Mouse (Mus musculus) stomach, embryonic 16.5 days (tissue): Measurements from ENCODE around the gene Ankrd6. TPM values are rescaled to one million over a fixed set of nuclear protein-coding genes. Genes with fewer than 3 reads are reported as not detected.

ENCODE experiments used
- ATAC-seq: fragments of 200-750 bp; cut with Nextera tagmentation; 2 replicates; pipeline ENCODE4 v1.8.0; 2017; ENCODE audit warnings: moderate number of reproducible peaks, moderate TSS enrichment; ENCODE audit not compliant: insufficient read depth, low FRiP score
- H3K27ac ChIP-seq: fragments of 300-500 bp; sonication (generic); 2 replicates; pipeline ENCODE4 v1.5.1; 2014; ENCODE audit warnings: low read length
- H3K27me3 ChIP-seq: fragments of 300-500 bp; sonication (generic); 2 replicates; pipeline ENCODE4 v1.6.1; 2014; ENCODE audit warnings: low read length, control low read depth, mixed read lengths; ENCODE audit not compliant: control insufficient read depth, insufficient read depth
- H3K36me3 ChIP-seq: fragments of 300-500 bp; sonication (generic); 2 replicates; pipeline ENCODE4 v1.6.1; 2014; ENCODE audit warnings: low read length; ENCODE audit not compliant: control insufficient read depth, insufficient read depth
- H3K4me1 ChIP-seq: fragments of 300-500 bp; sonication (generic); 2 replicates; pipeline ENCODE4 v1.6.1; 2014; ENCODE audit warnings: low read length, control low read depth, mixed read lengths; ENCODE audit not compliant: control insufficient read depth, insufficient read depth
- H3K4me2 ChIP-seq: fragments of 300-500 bp; sonication (generic); 2 replicates; pipeline ENCODE4 v1.6.1; 2014; ENCODE audit warnings: low read depth, low read length, mixed read lengths
- H3K4me3 ChIP-seq: fragments of 300-500 bp; sonication (generic); replicated peaks from 2 replicates; pipeline ENCODE4 v1.5.1; 2014; ENCODE audit warnings: mild to moderate bottlenecking, low read length
- H3K9ac ChIP-seq: fragments of 300-500 bp; sonication (generic); 2 replicates; pipeline ENCODE4 v1.6.1; 2014; ENCODE audit warnings: low read length
- H3K9me3 ChIP-seq: fragments of 300-500 bp; sonication (generic); replicated peaks from 2 replicates; pipeline ENCODE4 v1.6.1; 2016; ENCODE audit warnings: low read length, control low read depth; ENCODE audit not compliant: control insufficient read depth
- WGBS: fragments of 180-500 bp; shearing (Covaris S2); extraction: QIAGEN DNeasy Blood & Tissue Kit; methylation state at CpG from one replicate; pipeline ENCODE4 v1.1.7; 2014; 5-methylcytosine and 5-hydroxymethylcytosine counted together
- polyA plus RNA-seq: library from polyadenylated mRNA; unstranded; fragments of >200 nt; fragmentation: Nextera tagmentation; extraction: Ambion mirVana; gene quantifications from 2 replicates; pipeline ENCODE4 v1.2.1, GENCODE M21; 2015

Ankrd6 gene
- polyA plus RNA-seq, 1 experiment from 2014 or later = 6.3 TPM

- H3K4me2 ChIP-seq = no peak overlapping the region
- H3K27me3 ChIP-seq = no peaks in the 10 kb centered on the region
- H3K4me1 ChIP-seq = 0 out of 2 replicates have a peak, but pooled peaks cover 10% of the 10 kb centered on the region
- H3K9me3 ChIP-seq = no peaks in the 10 kb centered on the region
- H3K4me3 ChIP-seq = no peak overlapping the region
- peak; percentile 80 for ATAC-seq
- H3K27ac ChIP-seq = peak overlapping the region; percentile 43; the same call in 1 of the 2 replicates
- no peaks in the 10 kb centered on the region for H3K36me3 ChIP-seq
- 52% methylated on average over 6 of the region's 6 CpGs for WGBS
- no peak overlapping the region for H3K9ac ChIP-seq
Measured at GRCm38 (mm10) chr4:32916689-32917385, 33.8 kb downstream of the Ankrd6 start.

DNA sequence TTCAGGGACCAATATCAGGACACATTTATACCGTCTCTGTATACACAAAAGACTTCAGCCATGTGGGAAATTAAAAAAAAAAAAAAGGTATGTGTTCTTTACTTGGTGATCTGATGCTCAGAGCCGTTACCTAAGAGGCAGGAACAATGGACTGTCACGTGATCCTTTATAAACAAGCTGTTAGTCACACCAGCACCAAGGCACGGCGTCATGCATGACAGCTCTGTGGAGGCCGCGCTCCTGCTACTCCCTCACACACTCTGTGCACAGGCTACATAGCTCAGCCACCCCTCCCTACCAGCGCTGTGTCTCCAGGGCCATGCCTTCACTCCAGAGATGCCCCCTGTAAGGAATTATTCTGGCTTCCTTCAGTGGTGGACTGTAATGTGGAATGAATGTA, 34.7 kb downstream of the Ankrd6 start:
- ATAC-seq = peak; percentile 84
- Histone ChIP-seq H3K9me3 (no peaks in the 10 kb centered on the region), H3K9ac (no peak overlapping the region), H3K27ac (0 out of 2 replicates have a peak overlapping the region, but pooled peaks have one; percentile 43), H3K4me3 (no peak overlapping the region), H3K4me2 (no peak overlapping the region), H3K4me1 (0 out of 2 replicates have a peak, but pooled peaks cover 10% of the 10 kb centered on the region), H3K36me3 (no peaks in the 10 kb centered on the region), H3K27me3 (no peaks in the 10 kb centered on the region)
- WGBS = 20% methylated on average over 8 of the region's 8 CpGs

DNA sequence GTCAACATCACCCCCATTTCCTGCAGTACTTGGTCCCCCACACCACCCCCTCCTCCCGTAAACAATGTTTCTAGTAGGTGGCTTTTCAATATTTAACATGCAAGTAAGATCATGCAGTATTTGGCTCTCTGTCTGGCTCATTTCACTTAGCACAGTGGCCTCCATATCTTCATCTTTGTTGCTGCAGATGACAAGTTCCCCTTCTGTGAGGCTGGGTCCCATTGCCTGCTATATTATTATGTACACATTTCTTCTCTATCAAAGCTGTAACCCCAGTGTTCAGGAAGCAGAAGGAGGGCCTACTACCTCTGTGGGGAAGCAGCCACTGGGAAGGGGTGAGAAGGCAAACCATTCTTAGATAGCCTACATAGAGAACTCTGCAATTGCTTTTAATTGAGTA, 40.6 kb downstream of the Ankrd6 start:
- Histone ChIP-seq H3K27ac (no peak overlapping the region), H3K4me3 (no peak overlapping the region), H3K4me2 (no peak overlapping the region), H3K9ac (no peak overlapping the region), H3K4me1 (0 out of 2 replicates have a peak, but pooled peaks cover 4% of the 10 kb centered on the region), H3K27me3 (no peaks in the 10 kb centered on the region), H3K9me3 (no peaks in the 10 kb centered on the region), H3K36me3 (no peaks in the 10 kb centered on the region)
- ATAC-seq = no peak
- 90% methylated on average over 1 of the region's 1 CpGs for WGBS

DNA sequence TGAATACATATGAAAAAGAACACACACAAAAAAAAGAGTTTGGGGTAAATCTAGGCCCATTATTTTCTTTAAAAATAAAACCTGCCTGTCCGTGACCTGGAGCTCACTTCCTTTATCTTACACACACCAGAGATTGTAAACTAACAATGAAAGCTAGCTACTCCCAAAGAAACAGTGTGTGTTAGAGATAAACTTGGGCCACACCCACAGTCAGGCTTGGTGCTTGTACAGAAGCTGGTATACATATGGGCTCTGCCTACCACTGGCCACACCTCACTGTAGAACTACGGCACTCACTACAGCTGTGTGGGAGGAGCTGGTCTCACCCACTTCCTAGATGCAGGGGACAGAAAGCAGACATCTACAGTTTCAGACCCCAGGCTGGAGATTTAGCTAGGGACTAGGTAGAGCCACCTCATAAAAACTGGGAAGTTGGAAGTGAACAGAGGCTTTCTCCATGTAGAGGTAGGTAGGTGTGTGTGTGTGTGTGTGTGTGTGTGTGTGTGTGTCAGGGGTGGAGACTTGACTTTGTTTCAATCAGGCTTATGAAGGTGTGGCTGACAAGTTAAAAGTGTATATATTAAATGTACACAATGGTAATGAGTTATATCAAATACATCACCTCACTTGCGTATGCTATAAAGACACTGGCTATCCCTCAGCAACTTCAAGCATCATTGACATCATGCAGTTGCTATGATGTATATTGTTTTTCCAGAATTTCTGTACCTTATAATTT, 41.2 kb downstream of the Ankrd6 start:
- Histone ChIP-seq H3K27ac (no peak overlapping the region; the same call in 1 of the 2 replicates), H3K27me3 (no peaks in the 10 kb centered on the region), H3K9me3 (no peaks in the 10 kb centered on the region), H3K4me1 (0 out of 2 replicates have a peak, but pooled peaks cover 4% of the 10 kb centered on the region), H3K36me3 (no peaks in the 10 kb centered on the region), H3K4me2 (no peak overlapping the region), H3K4me3 (no peak overlapping the region), H3K9ac (no peak overlapping the region)
- whole genome bisulfite sequencing = 48% methylated on average over 3 of the region's 3 CpGs
- ATAC-seq = peak; percentile 92

- Histone ChIP-seq H3K27ac (no peak overlapping the region), H3K36me3 (no peaks in the 10 kb centered on the region), H3K4me3 (no peak overlapping the region), H3K27me3 (no peaks in the 10 kb centered on the region), H3K9me3 (no peaks in the 10 kb centered on the region), H3K9ac (no peak overlapping the region), H3K4me2 (no peak overlapping the region), H3K4me1 (0 out of 2 replicates have a peak, but pooled peaks cover 4% of the 10 kb centered on the region)
- no peak for ATAC-seq
- WGBS = 62% methylated on average over 3 of the region's 3 CpGs
Measured at GRCm38 (mm10) chr4:32907631-32908030, 43.0 kb downstream of the Ankrd6 start.

DNA sequence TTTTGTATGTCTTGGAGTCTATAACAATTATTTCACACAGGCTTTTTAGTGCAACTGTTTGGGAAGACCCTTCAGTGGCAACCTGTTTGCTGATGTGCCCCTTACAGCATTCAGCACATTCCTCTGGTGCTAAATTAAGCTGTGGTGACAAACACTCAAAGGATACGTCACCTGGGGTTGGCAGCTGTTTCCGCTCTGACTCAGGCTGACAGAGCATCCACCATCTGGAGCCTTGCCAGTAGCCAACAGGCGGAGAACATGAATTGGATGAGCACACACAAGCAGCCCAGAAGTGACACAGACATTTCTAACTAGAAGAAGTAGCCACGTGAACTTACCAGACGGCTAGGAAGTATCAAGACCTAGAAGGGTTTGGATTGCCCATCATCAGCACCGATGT, 44.0 kb downstream of the Ankrd6 start:
- Histone ChIP-seq H3K4me1 (0 out of 2 replicates have a peak, but pooled peaks cover 4% of the 10 kb centered on the region), H3K9ac (no peak overlapping the region)

GRCm38 (mm10) chr4:32905913-32906312, 44.7 kb downstream of the Ankrd6 start:
- ATAC-seq = no peak
- Histone ChIP-seq H3K9me3 (no peaks in the 10 kb centered on the region), H3K9ac (no peak overlapping the region), H3K4me2 (no peak overlapping the region), H3K4me1 (0 out of 2 replicates have a peak, but pooled peaks cover 4% of the 10 kb centered on the region), H3K4me3 (no peak overlapping the region), H3K27ac (no peak overlapping the region), H3K27me3 (no peaks in the 10 kb centered on the region), H3K36me3 (no peaks in the 10 kb centered on the region)
- 90% methylated on average over 2 of the region's 2 CpGs for WGBS

More for the DNA sequence above, 44.0 kb downstream of the Ankrd6 start:
- no peak overlapping the region for H3K27ac ChIP-seq
- 39% methylated on average over 6 of the region's 6 CpGs for WGBS
- H3K9me3 ChIP-seq = no peaks in the 10 kb centered on the region
- no peak overlapping the region for H3K4me3 ChIP-seq
- no peak overlapping the region for H3K4me2 ChIP-seq
- H3K36me3 ChIP-seq = no peaks in the 10 kb centered on the region
- ATAC-seq = no peak
- no peaks in the 10 kb centered on the region for H3K27me3 ChIP-seq

- Histone ChIP-seq H3K4me3 (no peak overlapping the region), H3K27me3 (no peaks in the 10 kb centered on the region), H3K36me3 (no peaks in the 10 kb centered on the region), H3K4me2 (no peak overlapping the region), H3K9ac (no peak overlapping the region), H3K27ac (no peak overlapping the region), H3K9me3 (no peaks in the 10 kb centered on the region), H3K4me1 (0 out of 2 replicates have a peak, but pooled peaks cover 4% of the 10 kb centered on the region)
- no peak for ATAC-seq
- 68% methylated on average over 2 of the region's 2 CpGs for WGBS
Measured at GRCm38 (mm10) chr4:32905381-32905780, 45.3 kb downstream of the Ankrd6 start.

DNA sequence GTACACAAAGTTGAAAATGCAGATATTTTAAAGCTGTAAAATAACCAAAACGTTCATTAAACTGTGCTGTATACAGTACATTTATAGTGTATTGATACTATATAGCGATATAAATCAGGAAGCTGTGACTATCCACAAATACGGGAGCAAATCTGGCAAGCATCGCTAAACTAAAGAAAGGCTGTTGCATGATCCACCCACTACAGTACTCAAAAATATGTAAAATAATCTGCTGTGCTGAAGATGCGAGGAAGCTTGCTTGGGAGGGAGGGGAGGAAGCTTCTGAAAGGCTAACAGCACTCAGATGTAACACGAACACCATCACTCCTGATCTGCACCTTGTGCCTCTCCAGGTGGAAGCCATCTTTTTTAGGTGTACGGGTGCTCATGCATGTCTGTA, 46.8 kb downstream of the Ankrd6 start:
- no peaks in the 10 kb centered on the region for H3K36me3 ChIP-seq
- no peak overlapping the region for H3K4me3 ChIP-seq
- WGBS = 79% methylated on average over 7 of the region's 7 CpGs
- no peaks in the 10 kb centered on the region for H3K4me1 ChIP-seq
- no peaks in the 10 kb centered on the region for H3K27me3 ChIP-seq
- no peaks in the 10 kb centered on the region for H3K9me3 ChIP-seq
- H3K27ac ChIP-seq = no peak overlapping the region
- ATAC-seq = no peak
- H3K4me2 ChIP-seq = no peak overlapping the region
- no peak overlapping the region for H3K9ac ChIP-seq
